Mouse (Mus musculus) retina, postnatal 7 days (tissue): ENCODE measurements around the gene Nfix.

Experiments
- DNase-seq: peaks from one replicate; pipeline ENCODE4 v3.0.0-alpha.2; 2012; ENCODE audit warnings: low read depth, low spot score

Gene Nfix

GRCm38 (mm10) chr8:84766422-84766821 is 33.7 kb downstream of the Nfix start:
- DNase-seq = no peak

- no peak for DNase-seq
These were observed 34.5 kb downstream of the Nfix start for GRCm38 (mm10) chr8:84765629-84766028.

GRCm38 (mm10) chr8:84764870-84765495 is 35.2 kb downstream of the Nfix start:
- no peak for DNase-seq

- no peak for DNase-seq
These were observed 36.0 kb downstream of the Nfix start for GRCm38 (mm10) chr8:84764100-84764499.

- DNase-seq = no peak
These were observed 39.2 kb downstream of the Nfix start for GRCm38 (mm10) chr8:84760901-84761300.

- DNase-seq = no peak
These were observed 39.7 kb downstream of the Nfix start for GRCm38 (mm10) chr8:84760405-84760805.

GRCm38 (mm10) chr8:84759718-84760117 is 40.4 kb downstream of the Nfix start:
- DNase-seq = no peak

- DNase-seq = no peak
These were observed 41.0 kb downstream of the Nfix start for GRCm38 (mm10) chr8:84759126-84759525.

- DNase-seq = no peak
These were observed 41.8 kb downstream of the Nfix start for GRCm38 (mm10) chr8:84758308-84758707.

GRCm38 (mm10) chr8:84757501-84757900 is 42.6 kb downstream of the Nfix start:
- DNase-seq = no peak

GRCm38 (mm10) chr8:84752734-84753582 is 47.2 kb downstream of the Nfix start:
- DNase-seq = no peak

GRCm38 (mm10) chr8:84749519-84749918 is 50.6 kb downstream of the Nfix start:
- DNase-seq = no peak

- no peak for DNase-seq
These were observed 54.9 kb downstream of the Nfix start for GRCm38 (mm10) chr8:84745032-84745925.

GRCm38 (mm10) chr8:84743517-84744420 is 56.4 kb downstream of the Nfix start:
- DNase-seq = no peak

GRCm38 (mm10) chr8:84743054-84743415 is 57.1 kb downstream of the Nfix start:
- no peak for DNase-seq

GRCm38 (mm10) chr8:84742171-84743053 is 57.7 kb downstream of the Nfix start:
- DNase-seq = no peak

GRCm38 (mm10) chr8:84740895-84741843 is 59.0 kb downstream of the Nfix start:
- DNase-seq = no peak

GRCm38 (mm10) chr8:84739401-84739742 is 60.8 kb downstream of the Nfix start:
- no peak for DNase-seq
